Mouse (Mus musculus): ENCODE data around the gene Vsnl1. TPM values are rescaled to one million over a fixed set of nuclear protein-coding genes. Genes with fewer than 3 reads are reported as not detected.

Vsnl1 gene
- polyA plus RNA-seq, 1 experiment from 2014 or later, result 22.3 TPM

GRCm38 (mm10) chr12:11364870-11365269, 71.5 kb downstream of the Vsnl1 start:
- 58% methylated on average over 6 of the region's 6 CpGs for WGBS

GRCm38 (mm10) chr12:11362435-11362834, 74.0 kb downstream of the Vsnl1 start:
- WGBS, result 91% methylated on average over 6 of the region's 6 CpGs
- Histone ChIP-seq H3K27ac (no peak overlapping the region), H3K27me3 (ENCODE audit: insufficient read depth, poor library complexity, severe bottlenecking) (no peaks in the 10 kb centered on the region), H3K4me1 (0 out of 2 replicates have a peak, but pooled peaks cover 3% of the 10 kb centered on the region), H3K36me3 (no peaks in the 10 kb centered on the region), H3K4me3 (no peak overlapping the region), H3K9me3 (no peaks in the 10 kb centered on the region)
- DNase-seq (ENCODE audit: low spot score), result no peak

More at GRCm38 (mm10) chr12:11364870-11365269, 71.5 kb downstream of the Vsnl1 start:
- no peak for DNase-seq (ENCODE audit: low spot score)
- Histone ChIP-seq H3K27me3 (ENCODE audit: insufficient read depth, poor library complexity, severe bottlenecking) (no peaks in the 10 kb centered on the region), H3K9me3 (no peaks in the 10 kb centered on the region), H3K27ac (no peak overlapping the region), H3K36me3 (no peaks in the 10 kb centered on the region), H3K4me1 (0 out of 2 replicates have a peak, but pooled peaks cover 3% of the 10 kb centered on the region), H3K4me3 (no peak overlapping the region)

DNA sequence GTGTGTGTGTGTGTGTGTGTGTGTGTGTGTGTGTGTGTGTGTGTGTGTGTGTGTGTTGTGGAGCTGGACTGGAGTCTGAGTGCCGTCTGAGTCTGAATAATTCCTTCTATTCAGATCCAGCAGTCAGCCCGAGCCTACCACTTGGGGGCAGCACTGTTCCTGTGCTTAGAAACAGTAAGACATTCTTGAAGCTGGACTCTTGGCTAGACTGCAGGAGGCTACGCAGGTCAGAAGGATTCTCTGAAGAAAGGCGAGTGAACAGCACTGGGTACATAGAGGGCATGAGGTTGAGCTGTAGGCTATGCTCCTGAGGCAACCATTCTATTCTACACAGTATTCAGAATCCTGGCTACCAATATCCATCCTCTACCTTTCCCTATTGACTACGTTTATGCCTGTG, 85.5 kb downstream of the Vsnl1 start:
- Histone ChIP-seq H3K36me3 (no peaks in the 10 kb centered on the region), H3K27me3 (ENCODE audit: insufficient read depth, poor library complexity, severe bottlenecking) (no peaks in the 10 kb centered on the region), H3K9me3 (no peaks in the 10 kb centered on the region), H3K27ac (no peak overlapping the region), H3K4me3 (no peak overlapping the region), H3K4me1 (peaks cover 6% of the 10 kb centered on the region; the same call in 1 of the 2 replicates)
- WGBS, result 39% methylated on average over 5 of the region's 5 CpGs
- peak; percentile 82 for DNase-seq (ENCODE audit: low spot score)

DNA sequence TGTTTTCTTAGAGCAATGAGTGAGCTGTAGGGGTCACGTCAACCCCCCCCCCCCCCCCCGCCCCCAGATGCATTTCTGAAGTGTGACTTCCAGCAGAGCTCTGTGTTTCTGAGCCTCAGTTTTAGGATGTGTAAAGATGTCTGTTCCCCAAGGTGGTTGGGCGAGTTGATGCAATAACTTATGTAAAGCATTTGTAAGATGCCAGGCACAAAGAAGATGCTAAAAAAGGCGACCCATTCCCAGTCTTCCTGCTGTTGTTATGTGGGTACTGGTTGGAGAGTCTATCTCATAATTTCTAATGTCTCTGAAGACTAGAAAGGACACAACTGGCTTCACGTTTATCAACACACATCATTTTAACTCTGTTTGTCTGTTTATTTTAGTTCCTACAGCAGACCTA, 86.5 kb downstream of the Vsnl1 start:
- H3K36me3 ChIP-seq, result no peaks in the 10 kb centered on the region
- WGBS, result 46% methylated on average over 5 of the region's 5 CpGs
- no peaks in the 10 kb centered on the region for H3K9me3 ChIP-seq
- H3K4me1 ChIP-seq, result peaks cover 6% of the 10 kb centered on the region; the same call in 1 of the 2 replicates
- no peak for DNase-seq (ENCODE audit: low spot score)
- H3K27me3 ChIP-seq (ENCODE audit: insufficient read depth, poor library complexity, severe bottlenecking), result no peaks in the 10 kb centered on the region
- H3K4me3 ChIP-seq, result no peak overlapping the region
- no peak overlapping the region for H3K27ac ChIP-seq

GRCm38 (mm10) chr12:11348423-11348822, 88.0 kb downstream of the Vsnl1 start:
- H3K9me3 ChIP-seq, result no peaks in the 10 kb centered on the region
- no peak overlapping the region for H3K27ac ChIP-seq
- no peaks in the 10 kb centered on the region for H3K36me3 ChIP-seq
- WGBS, result 11% methylated on average over 1 of the region's 1 CpGs
- peaks cover 6% of the 10 kb centered on the region; the same call in 1 of the 2 replicates for H3K4me1 ChIP-seq
- DNase-seq (ENCODE audit: low spot score), result no peak
- H3K4me3 ChIP-seq, result no peak overlapping the region
- H3K27me3 ChIP-seq (ENCODE audit: insufficient read depth, poor library complexity, severe bottlenecking), result no peaks in the 10 kb centered on the region

- no peak overlapping the region for H3K4me3 ChIP-seq
- H3K4me1 ChIP-seq, result peaks cover 6% of the 10 kb centered on the region; the same call in 1 of the 2 replicates
- no peaks in the 10 kb centered on the region for H3K9me3 ChIP-seq
- no peak overlapping the region for H3K27ac ChIP-seq
- H3K36me3 ChIP-seq, result no peaks in the 10 kb centered on the region
- DNase-seq (ENCODE audit: low spot score), result no peak
- WGBS, result 55% methylated on average over 2 of the region's 2 CpGs
- no peaks in the 10 kb centered on the region for H3K27me3 ChIP-seq (ENCODE audit: insufficient read depth, poor library complexity, severe bottlenecking)
Measured at GRCm38 (mm10) chr12:11345963-11346362, 90.5 kb downstream of the Vsnl1 start.

DNA sequence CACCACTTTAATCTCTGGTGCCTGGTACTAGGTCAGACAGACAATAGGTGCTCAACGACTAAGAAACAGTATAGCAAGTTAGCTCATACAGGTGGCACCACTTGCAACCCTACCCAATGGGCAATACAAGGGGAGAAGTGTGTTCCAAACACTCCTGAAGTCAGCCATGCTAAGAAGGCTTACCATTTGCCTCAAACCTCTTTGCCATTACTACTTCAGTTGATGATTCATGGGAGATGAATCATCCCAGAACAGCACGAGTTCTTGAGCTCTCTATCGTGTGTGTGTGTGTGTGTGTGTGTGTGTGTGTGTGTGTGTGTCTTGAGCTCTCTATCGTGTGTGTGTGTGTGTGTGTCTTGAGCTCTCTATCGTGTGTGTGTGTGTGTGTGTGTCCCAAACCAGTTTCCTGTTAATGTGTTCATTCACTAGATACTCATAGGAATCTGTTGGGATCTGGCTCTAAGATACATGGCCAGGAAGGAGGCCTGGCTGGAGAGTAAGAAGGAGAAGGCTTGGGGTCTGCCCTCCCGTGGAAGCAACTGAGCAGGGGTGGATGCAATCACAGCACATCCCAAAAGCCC, 94.3 kb downstream of the Vsnl1 start:
- WGBS, result 67% methylated on average over 6 of the region's 6 CpGs
- no peaks in the 10 kb centered on the region for H3K9me3 ChIP-seq
- no peaks in the 10 kb centered on the region for H3K4me1 ChIP-seq
- H3K27ac ChIP-seq, result no peak overlapping the region
- no peak overlapping the region for H3K4me3 ChIP-seq
- no peak for DNase-seq (ENCODE audit: low spot score)
- H3K36me3 ChIP-seq, result no peaks in the 10 kb centered on the region
- H3K27me3 ChIP-seq (ENCODE audit: insufficient read depth, poor library complexity, severe bottlenecking), result no peaks in the 10 kb centered on the region

- no peaks in the 10 kb centered on the region for H3K9me3 ChIP-seq
- WGBS, result 89% methylated on average over 2 of the region's 2 CpGs
- H3K27me3 ChIP-seq (ENCODE audit: insufficient read depth, poor library complexity, severe bottlenecking), result no peaks in the 10 kb centered on the region
- no peak for DNase-seq (ENCODE audit: low spot score)
- H3K4me3 ChIP-seq, result no peak overlapping the region
- no peaks in the 10 kb centered on the region for H3K4me1 ChIP-seq
- no peak overlapping the region for H3K27ac ChIP-seq
- no peaks in the 10 kb centered on the region for H3K36me3 ChIP-seq
Measured at GRCm38 (mm10) chr12:11338251-11338650, 98.2 kb downstream of the Vsnl1 start.

DNA sequence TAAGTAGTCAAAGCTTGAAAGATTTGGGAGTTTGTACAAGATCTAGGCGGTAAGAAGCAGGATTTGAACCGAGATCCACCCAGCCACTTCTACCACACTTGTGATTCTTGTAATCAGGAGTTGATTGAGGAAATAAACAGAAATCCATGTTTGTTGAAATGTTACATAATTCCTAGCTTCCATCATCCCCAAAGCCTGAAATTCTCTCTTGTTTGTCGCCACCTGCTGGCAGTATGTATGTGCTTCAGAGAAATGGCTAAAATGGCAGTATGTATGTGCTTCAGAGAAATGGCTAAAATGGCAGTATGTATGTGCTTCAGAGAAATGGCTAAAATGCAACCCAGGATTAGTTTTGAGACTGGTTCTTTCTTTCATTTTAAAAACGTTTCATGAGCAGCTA, 99.6 kb downstream of the Vsnl1 start:
- Histone ChIP-seq H3K9me3 (no peaks in the 10 kb centered on the region), H3K27me3 (ENCODE audit: insufficient read depth, poor library complexity, severe bottlenecking) (no peaks in the 10 kb centered on the region), H3K4me3 (no peak overlapping the region), H3K27ac (no peak overlapping the region), H3K36me3 (no peaks in the 10 kb centered on the region), H3K4me1 (no peaks in the 10 kb centered on the region)
- 39% methylated on average over 4 of the region's 4 CpGs for WGBS
- no peak for DNase-seq (ENCODE audit: low spot score)

GRCm38 (mm10) chr12:11326483-11326882, 109.9 kb downstream of the Vsnl1 start:
- Histone ChIP-seq H3K4me1 (no peaks in the 10 kb centered on the region), H3K27me3 (ENCODE audit: insufficient read depth, poor library complexity, severe bottlenecking) (no peaks in the 10 kb centered on the region), H3K27ac (no peak overlapping the region), H3K9me3 (no peaks in the 10 kb centered on the region), H3K36me3 (no peaks in the 10 kb centered on the region), H3K4me3 (no peak overlapping the region)
- WGBS, result 79% methylated on average over 3 of the region's 3 CpGs
- no peak for DNase-seq (ENCODE audit: low spot score)

- Histone ChIP-seq H3K27me3 (ENCODE audit: insufficient read depth, poor library complexity, severe bottlenecking) (no peaks in the 10 kb centered on the region), H3K9me3 (no peaks in the 10 kb centered on the region), H3K27ac (no peak overlapping the region), H3K4me3 (no peak overlapping the region), H3K36me3 (no peaks in the 10 kb centered on the region), H3K4me1 (no peaks in the 10 kb centered on the region)
- 41% methylated on average over 4 of the region's 4 CpGs for WGBS
- no peak for DNase-seq (ENCODE audit: low spot score)
Measured at GRCm38 (mm10) chr12:11324480-11324879, 111.9 kb downstream of the Vsnl1 start.

GRCm38 (mm10) chr12:11317671-11318070, 118.7 kb downstream of the Vsnl1 start:
- 53% methylated on average over 6 of the region's 6 CpGs for WGBS
- peaks cover 39% of the 10 kb centered on the region for H3K36me3 ChIP-seq
- no peak for DNase-seq (ENCODE audit: low spot score)

DNA sequence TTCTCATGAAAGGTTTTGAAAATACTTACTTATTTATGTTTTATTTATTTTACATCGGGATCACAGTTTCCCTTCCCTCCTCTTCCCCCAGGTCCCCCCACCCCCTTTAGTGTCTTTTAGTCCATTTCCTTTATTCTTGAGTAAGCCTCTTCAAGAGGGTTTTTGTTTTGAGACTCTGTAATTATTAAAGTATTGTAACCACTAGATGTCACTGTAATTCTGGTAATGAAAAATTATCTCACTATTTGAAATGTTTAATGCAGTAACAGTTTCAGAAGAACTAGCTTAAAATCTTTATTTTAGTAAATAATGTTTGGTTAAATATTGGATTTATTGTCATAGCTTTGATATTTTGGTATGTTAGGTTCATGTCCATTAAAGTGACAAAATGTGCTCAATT, 122.6 kb downstream of the Vsnl1 start:
- Histone ChIP-seq H3K4me3 (no peak overlapping the region), H3K36me3 (peaks cover 51% of the 10 kb centered on the region), H3K9me3 (no peaks in the 10 kb centered on the region), H3K27me3 (ENCODE audit: insufficient read depth, poor library complexity, severe bottlenecking) (no peaks in the 10 kb centered on the region), H3K27ac (no peak overlapping the region), H3K4me1 (no peaks in the 10 kb centered on the region)
- 82% methylated on average over 1 of the region's 1 CpGs for whole genome bisulfite sequencing
- no peak for DNase-seq (ENCODE audit: low spot score)

More at GRCm38 (mm10) chr12:11317671-11318070, 118.7 kb downstream of the Vsnl1 start:
- H3K4me3 ChIP-seq, result no peak overlapping the region
- H3K4me1 ChIP-seq, result no peaks in the 10 kb centered on the region
- H3K9me3 ChIP-seq, result no peaks in the 10 kb centered on the region
- no peak overlapping the region for H3K27ac ChIP-seq
- no peaks in the 10 kb centered on the region for H3K27me3 ChIP-seq (ENCODE audit: insufficient read depth, poor library complexity, severe bottlenecking)

DNA sequence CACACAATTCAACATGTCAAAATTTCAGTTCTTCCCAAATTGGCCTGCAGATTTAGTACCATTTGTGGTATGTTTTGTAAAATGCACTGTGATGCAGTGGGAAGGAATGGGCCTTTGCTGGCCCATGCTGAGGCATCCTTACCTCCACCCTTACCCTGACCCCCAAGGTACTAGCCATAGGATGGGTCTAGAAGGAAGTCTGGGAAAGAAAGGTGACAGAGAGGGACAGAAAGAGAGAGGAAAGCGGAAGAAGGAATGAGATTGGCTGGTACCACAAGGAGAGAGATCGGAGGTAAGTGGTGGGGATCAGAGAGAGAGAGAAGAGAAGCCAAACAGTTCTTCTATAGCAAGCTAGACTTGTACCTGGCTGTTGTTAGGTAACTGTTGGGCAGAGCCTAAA, 125.3 kb downstream of the Vsnl1 start:
- DNase-seq (ENCODE audit: low spot score), result no peak
- H3K27me3 ChIP-seq (ENCODE audit: insufficient read depth, poor library complexity, severe bottlenecking), result no peaks in the 10 kb centered on the region
- no peak overlapping the region for H3K27ac ChIP-seq
- no peak overlapping the region for H3K4me3 ChIP-seq
- no peaks in the 10 kb centered on the region for H3K4me1 ChIP-seq
- no peaks in the 10 kb centered on the region for H3K9me3 ChIP-seq
- WGBS, result 93% methylated on average over 2 of the region's 2 CpGs
- H3K36me3 ChIP-seq, result peaks cover 55% of the 10 kb centered on the region

All from heart, embryonic 10.5 days (tissue).